Mouse (Mus musculus) cerebellum, postnatal 4 days (tissue): Measurements from ENCODE around the gene H2-Eb1.

ENCODE experiments used
- DNase-seq, 2 experiments: peaks; one replicate each; pipeline ENCODE4 v3.0.0; 2022; ENCODE audit warnings: low spot score in 2 of 2, mixed read lengths in 1 of 2

The H2-Eb1 gene

GRCm38 (mm10) chr17:34315512-34315911, 9.8 kb downstream of the H2-Eb1 start:
- DNase-seq: no peak

- no peak for DNase-seq
Measured at GRCm38 (mm10) chr17:34316697-34317096, 11.0 kb downstream of the H2-Eb1 start.

GRCm38 (mm10) chr17:34317275-34317674, 11.6 kb downstream of the H2-Eb1 start:
- no peak for DNase-seq

GRCm38 (mm10) chr17:34325436-34325835, 19.8 kb downstream of the H2-Eb1 start, which contains the start of gene H2-Eb2:
H2-Eb2 (plus strand) TSS chr17:34325665.
- no peak for DNase-seq

- DNase-seq: no peak
Measured at GRCm38 (mm10) chr17:34326373-34326772, 20.7 kb downstream of the H2-Eb1 start.

- no peak for DNase-seq
Measured at GRCm38 (mm10) chr17:34329807-34330206, 24.1 kb downstream of the H2-Eb1 start.

GRCm38 (mm10) chr17:34331200-34331599, 25.5 kb downstream of the H2-Eb1 start:
- no peak for DNase-seq

GRCm38 (mm10) chr17:34340619-34341402, 35.1 kb downstream of the H2-Eb1 start:
- DNase-seq: no peak

- no peak for DNase-seq
Measured at GRCm38 (mm10) chr17:34344882-34345281, 39.2 kb downstream of the H2-Eb1 start.

- no peak for DNase-seq
Measured at GRCm38 (mm10) chr17:34345486-34345885, 39.8 kb downstream of the H2-Eb1 start.

GRCm38 (mm10) chr17:34346041-34346440, 40.4 kb downstream of the H2-Eb1 start:
- DNase-seq: no peak

GRCm38 (mm10) chr17:34347606-34348308, 42.1 kb downstream of the H2-Eb1 start:
- no peak for DNase-seq

- peak; percentile 66 to 84 for DNase-seq
Measured at GRCm38 (mm10) chr17:34349429-34349828, 43.8 kb downstream of the H2-Eb1 start.

- DNase-seq: no peak
Measured at GRCm38 (mm10) chr17:34354539-34354938, 48.9 kb downstream of the H2-Eb1 start, which contains the start of gene Btnl2. Btnl2 (plus strand) TSS chr17:34354822.

GRCm38 (mm10) chr17:34354940-34355339, 49.3 kb downstream of the H2-Eb1 start:
- DNase-seq: no peak

- DNase-seq: no peak
Measured at GRCm38 (mm10) chr17:34362954-34363546, 57.4 kb downstream of the H2-Eb1 start.

- DNase-seq: no peak
Measured at GRCm38 (mm10) chr17:34363676-34364310, 58.1 kb downstream of the H2-Eb1 start.

- DNase-seq: no peak
Measured at GRCm38 (mm10) chr17:34365031-34365430, 59.4 kb downstream of the H2-Eb1 start.
